In the genomic region with DNA sequence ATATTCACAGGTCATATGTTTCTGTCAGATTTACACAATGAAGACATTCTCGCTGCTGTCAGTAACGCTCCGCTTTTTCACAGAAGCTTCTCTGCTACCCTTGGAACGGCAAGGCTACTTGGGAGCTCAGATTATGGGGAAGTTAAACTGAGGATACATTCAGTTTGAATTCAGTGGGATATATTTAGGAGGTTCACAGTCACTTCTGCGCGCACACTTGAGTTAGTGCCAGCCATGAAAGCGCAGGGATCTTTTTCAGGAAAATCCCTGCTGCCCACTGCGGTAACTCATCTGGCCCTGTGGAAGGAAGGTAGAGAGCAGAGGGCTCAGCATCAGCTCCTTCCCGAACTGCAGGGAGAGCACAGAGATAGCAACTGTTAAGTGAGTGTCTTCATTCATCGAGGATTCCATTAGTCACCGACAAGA, we compare ENCODE assay signal across 11 mouse cellular contexts. TPM values are rescaled to one million over a fixed set of nuclear protein-coding genes. Genes with fewer than 3 reads are reported as not detected.
DNase-seq lines count a peak whose midpoint lies in the region; ATAC-seq lines count a peak whose summit lies in the region.
"Had no signal": no experiment of that assay in that cellular context is flagged by ENCODE, and none has a peak within 500 bp of the region (broad histone marks: within the 10 kb centered on the region; RNA-seq: fewer than 3 reads in every experiment).

No protein-coding gene starts in this region.

- ATAC-seq in midbrain, embryonic 11.5 days (ENCODE audit: low FRiP score): no peak

- H3K27ac ChIP-seq in midbrain, embryonic 11.5 days (ENCODE audit: low read depth, low read length): no peak overlapping the region
- H3K27ac ChIP-seq in midbrain, embryonic 10.5 days (replicated peaks): no peak overlapping the region
- H3K27ac ChIP-seq: macrophage had no signal

- peak; percentile 36 for DNase-seq in embryo, embryonic 10.5 days (ENCODE audit: low spot score)
- DNase-seq in embryo, embryonic 10 days (ENCODE audit: low spot score): no peak
- peak; percentile 75 for DNase-seq in midbrain, embryonic 11.5 days (ENCODE audit: low spot score, missing footprints)
- no peak for DNase-seq in midbrain, embryonic 10.5 days (ENCODE audit: low spot score)
- DNase-seq in left cerebral cortex, postnatal 25 days (ENCODE audit: low spot score in 2 of 2): peak; percentile 46 to 91
- peak; percentile 82 for DNase-seq in telencephalon, adult 2 months (ENCODE audit: low read depth, low spot score)
- DNase-seq in adrenal gland, postnatal 14 days: no peak
- no peak for DNase-seq in adrenal gland, postnatal 25 days
- DNase-seq: B cell, adult 2 months; gastrocnemius, postnatal 36 days had no signal

- H3K9me3 ChIP-seq in midbrain, embryonic 11.5 days (ENCODE audit: control insufficient read depth, low read length): no peaks in the 10 kb centered on the region
- no peaks in the 10 kb centered on the region for H3K9me3 ChIP-seq in midbrain, embryonic 10.5 days (replicated peaks)

- H3K27me3 ChIP-seq in midbrain, embryonic 11.5 days (ENCODE audit: control insufficient read depth, insufficient read depth, low read length): no peaks in the 10 kb centered on the region
- no peaks in the 10 kb centered on the region for H3K27me3 ChIP-seq in midbrain, embryonic 10.5 days (ENCODE audit: low read depth, poor library complexity, severe bottlenecking)

- no peaks in the 10 kb centered on the region for H3K36me3 ChIP-seq in midbrain, embryonic 11.5 days (ENCODE audit: control insufficient read depth, insufficient read depth, low read length)
- H3K36me3 ChIP-seq in midbrain, embryonic 10.5 days: no peaks in the 10 kb centered on the region

- H3K4me2 ChIP-seq in midbrain, embryonic 11.5 days: no peak overlapping the region

- intact Hi-C loops in left cerebral cortex, postnatal 25 days (cut with DNase I): loop anchor here (2.0 to 5.0 kb wide), 2 partner anchors 34 to 106 kb away; no protein-coding TSS in a partner anchor

- no peak overlapping the region for H3K9ac ChIP-seq in midbrain, embryonic 11.5 days (ENCODE audit: low read length)

- WGBS in midbrain, embryonic 11.5 days: 56% methylated on average over 11 of the region's 11 CpGs
- WGBS in midbrain, embryonic 10.5 days: 66% methylated on average over 11 of the region's 11 CpGs

- no peak overlapping the region for H3K4me3 ChIP-seq in midbrain, embryonic 11.5 days (ENCODE audit: low read depth, low read length)
- H3K4me3 ChIP-seq in midbrain, embryonic 10.5 days: no peak overlapping the region

- H3K4me1 ChIP-seq in midbrain, embryonic 11.5 days (ENCODE audit: control insufficient read depth, insufficient read depth, low read length): no peaks in the 10 kb centered on the region
- H3K4me1 ChIP-seq in midbrain, embryonic 10.5 days: peaks cover 9% of the 10 kb centered on the region

RNA-seq across cellular contexts. Expression of gene Tlk1, which starts 27.3 kb away (rescaled TPM):
- 44.6 and 45.2 TPM in 2 replicates for polyA plus RNA-seq in midbrain, embryonic 11.5 days (2014; fragmentation: Nextera tagmentation; extraction: Ambion mirVana)
- polyA plus RNA-seq in midbrain, embryonic 10.5 days (2016; fragmentation: Nextera tagmentation; extraction: Ambion mirVana): 30.1 and 30.5 TPM in 2 replicates
- total RNA-seq in left cerebral cortex, postnatal 25 days (2021): 10 to 100 TPM; 88.5 to 98.9 TPM
- 60.4 and 66.0 TPM in 2 replicates for total RNA-seq in adrenal gland, postnatal 14 days (2021)
- 70.8 and 82.7 TPM in 2 replicates for total RNA-seq in adrenal gland, postnatal 25 days (2021)

Comparison
In these comparisons a context has a peak if more than half of its experiments do, and no peak if none do; other contexts are left out.
1. DNase-seq: peak in embryo, embryonic 10.5 days (single experiment), midbrain, embryonic 11.5 days (single experiment), left cerebral cortex, postnatal 25 days (2 of 2) and telencephalon, adult 2 months (single experiment); none in embryo, embryonic 10 days (single experiment), midbrain, embryonic 10.5 days (single experiment), adrenal gland, postnatal 14 days (single experiment) and adrenal gland, postnatal 25 days (single experiment).